Mouse (Mus musculus) bone marrow, adult 2 months (tissue): ENCODE data around the gene Fbxl15. TPM values are rescaled to one million over a fixed set of nuclear protein-coding genes. Genes with fewer than 3 reads are reported as not detected.

Experiments
- H3K27ac ChIP-seq: fragments of 200-500 bp; 2 replicates; pipeline ENCODE4 v1.5.1; 2012; ENCODE audit warnings: low read depth, mild to moderate bottlenecking, control low read depth, inconsistent platforms, low read length; ENCODE audit not compliant: control insufficient read depth, poor library complexity, insufficient read depth
- H3K4me1 ChIP-seq: fragments of 200-500 bp; 2 replicates; pipeline ENCODE4 v1.6.1; 2011; ENCODE audit warnings: low read length; ENCODE audit not compliant: control insufficient read depth, insufficient read depth
- H3K4me3 ChIP-seq: fragments of 200-500 bp; replicated peaks from 2 replicates; pipeline ENCODE3; 2011; ENCODE audit warnings: mild to moderate bottlenecking, low read depth, low read length, control low read depth; ENCODE audit not compliant: control insufficient read depth
- CTCF ChIP-seq: fragments of 200-500 bp; IDR thresholded peaks from 2 replicates; pipeline ENCODE4 v1.5.1; 2011; ENCODE audit warnings: low read length, control low read depth; ENCODE audit not compliant: control insufficient read depth, insufficient read depth
- POLR2A ChIP-seq: fragments of 200-500 bp; IDR thresholded peaks from 2 replicates; pipeline ENCODE4 v1.6.1; 2011; ENCODE audit warnings: low read depth, mild to moderate bottlenecking, control low read depth, low read length, borderline replicate concordance; ENCODE audit not compliant: control insufficient read depth
- WGBS: fragments of 180-500 bp; shearing (Covaris S2); methylation state at CpG from one replicate; pipeline ENCODE4 v1.1.7; 2018; 5-methylcytosine and 5-hydroxymethylcytosine counted together
- polyA plus RNA-seq: library from polyadenylated mRNA; stranded (reverse); fragments of >200 nt; gene quantifications from 2 replicates; pipeline ENCODE4 v1.2.4, GENCODE M21; 2011; ENCODE audit warnings: low replicate concordance; ENCODE audit not compliant: missing spikeins, insufficient read depth, insufficient read length

The Fbxl15 gene
- polyA plus RNA-seq, 1 experiment: 1.2 TPM

- Histone ChIP-seq H3K4me1 (peaks cover 3% of the 10 kb centered on the region), H3K4me3 (no peak overlapping the region), H3K27ac (no peak overlapping the region)
- no peak for TF ChIP-seq POLR2A
- 94% methylated on average over 9 of the region's 9 CpGs for WGBS
Observed at GRCm38 (mm10) chr19:46306751-46307289, 21.2 kb upstream of the Fbxl15 start.

GRCm38 (mm10) chr19:46307781-46308180 lies 20.2 kb upstream of the Fbxl15 start:
- 92% methylated on average over 16 of the region's 16 CpGs for WGBS
- TF ChIP-seq POLR2A (no peak), CTCF (no peak)

GRCm38 (mm10) chr19:46308303-46308702 lies 19.7 kb upstream of the Fbxl15 start:
- Histone ChIP-seq H3K4me1 (peaks cover 3% of the 10 kb centered on the region), H3K4me3 (no peak overlapping the region), H3K27ac (no peak overlapping the region)
- TF ChIP-seq POLR2A (no peak), CTCF (no peak)
- 83% methylated on average over 16 of the region's 16 CpGs for WGBS

More at GRCm38 (mm10) chr19:46307781-46308180, 20.2 kb upstream of the Fbxl15 start:
- no peak overlapping the region for H3K27ac ChIP-seq
- peaks cover 3% of the 10 kb centered on the region for H3K4me1 ChIP-seq
- H3K4me3 ChIP-seq: no peak overlapping the region

- no peak overlapping the region for H3K4me3 ChIP-seq
- TF ChIP-seq CTCF (peak; percentile 100), POLR2A (peak; percentile 47; the same call in 1 of the 2 replicates)
- H3K27ac ChIP-seq: no peak overlapping the region
- peaks cover 3% of the 10 kb centered on the region for H3K4me1 ChIP-seq
- WGBS: 5% methylated on average over 47 of the region's 47 CpGs
Observed at GRCm38 (mm10) chr19:46308706-46309435, 19.1 kb upstream of the Fbxl15 start.

- Histone ChIP-seq H3K27ac (no peak overlapping the region), H3K4me1 (peaks cover 5% of the 10 kb centered on the region), H3K4me3 (no peak overlapping the region)
- WGBS: 86% methylated on average over 21 of the region's 21 CpGs
- TF ChIP-seq CTCF: no peak
- TF ChIP-seq POLR2A: no peak
Observed at GRCm38 (mm10) chr19:46309651-46310305, 18.2 kb upstream of the Fbxl15 start.

GRCm38 (mm10) chr19:46310312-46310865 lies 17.6 kb upstream of the Fbxl15 start:
- Histone ChIP-seq H3K4me1 (peaks cover 5% of the 10 kb centered on the region), H3K4me3 (no peak overlapping the region), H3K27ac (no peak overlapping the region)
- TF ChIP-seq POLR2A (peak; percentile 15; the same call in 1 of the 2 replicates), CTCF (no peak)
- WGBS: 93% methylated on average over 12 of the region's 12 CpGs

GRCm38 (mm10) chr19:46311341-46311740 lies 16.6 kb upstream of the Fbxl15 start:
- TF ChIP-seq CTCF (no peak), POLR2A (no peak)
- Histone ChIP-seq H3K27ac (no peak overlapping the region), H3K4me3 (no peak overlapping the region), H3K4me1 (peaks cover 7% of the 10 kb centered on the region)
- WGBS: 93% methylated on average over 9 of the region's 9 CpGs

- H3K4me3 ChIP-seq: no peak overlapping the region
- H3K4me1 ChIP-seq: peaks cover 7% of the 10 kb centered on the region
- no peak overlapping the region for H3K27ac ChIP-seq
- 94% methylated on average over 21 of the region's 21 CpGs for WGBS
- TF ChIP-seq CTCF: no peak
- no peak for TF ChIP-seq POLR2A
Observed at GRCm38 (mm10) chr19:46312566-46312965, 15.4 kb upstream of the Fbxl15 start.
